10 mouse cellular contexts compared by ENCODE assay signal in the genomic region with DNA sequence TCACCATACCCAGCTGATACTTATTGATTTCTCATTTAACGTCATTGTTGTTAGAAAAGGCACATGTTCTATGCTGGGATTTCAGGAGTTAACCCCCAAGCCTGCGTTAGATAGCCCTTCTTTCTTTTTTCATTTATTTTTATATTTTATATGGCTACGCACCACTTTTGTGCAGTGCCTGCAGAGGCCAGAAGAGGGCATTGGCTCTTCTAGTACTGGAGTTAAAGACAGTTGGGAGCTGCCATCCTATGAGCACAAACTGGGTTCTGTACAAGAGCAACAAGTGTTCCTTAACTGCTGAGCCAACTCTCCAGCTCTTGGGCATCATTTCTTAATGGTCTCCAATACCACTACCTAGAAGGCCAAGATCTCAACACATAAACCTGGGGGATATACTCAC. TPM values are rescaled to one million over a fixed set of nuclear protein-coding genes. Genes with fewer than 3 reads are reported as not detected.
DNase-seq lines count a peak whose midpoint lies in the region; ATAC-seq and TF ChIP-seq lines count a peak whose summit lies in the region.
"Had no signal": no experiment of that assay in that cellular context is flagged by ENCODE, and none has a peak within 500 bp of the region (broad histone marks: within the 10 kb centered on the region; RNA-seq: fewer than 3 reads in every experiment).

No protein-coding gene starts in this region.

- no peak overlapping the region for H3K4me3 ChIP-seq in lung, adult 2 months (replicated peaks; ENCODE audit: extremely low read depth, low read depth, low read length)
- H3K4me3 ChIP-seq in hindbrain, embryonic 14.5 days (replicated peaks; ENCODE audit: low read length), result no peak overlapping the region
- H3K4me3 ChIP-seq: forebrain, embryonic 13.5 days; stomach, embryonic 15.5 days had no signal

- no peaks in the 10 kb centered on the region for H3K9me3 ChIP-seq in hindbrain, embryonic 14.5 days (ENCODE audit: control insufficient read depth, low read length)
- H3K9me3 ChIP-seq: forebrain, embryonic 13.5 days; stomach, embryonic 15.5 days had no signal

- no peaks in the 10 kb centered on the region for H3K4me1 ChIP-seq in lung, adult 2 months (ENCODE audit: control insufficient read depth, insufficient read depth, low read length)
- no peaks in the 10 kb centered on the region for H3K4me1 ChIP-seq in hindbrain, embryonic 14.5 days (replicated peaks; ENCODE audit: control insufficient read depth, insufficient read depth, low read length)
- H3K4me1 ChIP-seq: forebrain, embryonic 13.5 days had no signal

- ATAC-seq in hindbrain, embryonic 14.5 days (ENCODE audit: low FRiP score), result no peak
- ATAC-seq: forebrain, embryonic 13.5 days had no signal

- H3K27ac ChIP-seq in hindbrain, embryonic 14.5 days, result no peak overlapping the region
- H3K27ac ChIP-seq: forebrain, embryonic 13.5 days; stomach, embryonic 15.5 days had no signal

- WGBS in lung, adult 2 months, result 11% methylated on average over 3 of the region's 3 CpGs
- WGBS in hindbrain, embryonic 14.5 days, result 29% methylated on average over 3 of the region's 3 CpGs

- H3K9ac ChIP-seq in hindbrain, embryonic 14.5 days, result no peak overlapping the region
- H3K9ac ChIP-seq: forebrain, embryonic 13.5 days; stomach, embryonic 15.5 days had no signal

- peak; percentile 71 for DNase-seq in embryo, embryonic 10.5 days (ENCODE audit: low spot score)
- DNase-seq in embryo, embryonic 9.5 days (ENCODE audit: extremely low spot score), result no peak
- DNase-seq in lung, adult 2 months, result no peak
- DNase-seq in lung, postnatal 25 days (ENCODE audit: low spot score), result no peak
- peak; percentile 10 for DNase-seq in T-cell, adult 2 months (ENCODE audit: low spot score)
- DNase-seq in retina, postnatal 1 day, result peak; percentile 48
- DNase-seq in gastrocnemius, adult 18-20 months (ENCODE audit: low spot score), result no peak
- no peak for DNase-seq in hindbrain, embryonic 14.5 days (ENCODE audit: low spot score)

- no peak overlapping the region for H3K4me2 ChIP-seq in hindbrain, embryonic 14.5 days (replicated peaks)
- H3K4me2 ChIP-seq: forebrain, embryonic 13.5 days; stomach, embryonic 15.5 days had no signal

- H3K36me3 ChIP-seq in hindbrain, embryonic 14.5 days (replicated peaks; ENCODE audit: control insufficient read depth, insufficient read depth), result no peaks in the 10 kb centered on the region
- H3K36me3 ChIP-seq: stomach, embryonic 15.5 days had no signal

- no peak for TF ChIP-seq POLR2A in lung, adult 2 months (IDR thresholded peaks at IDR 0.05; ENCODE audit: borderline replicate concordance, extremely low read depth, low read depth, low read length)

- peak; percentile 28; the same call in 1 of the 2 replicates for TF ChIP-seq CTCF in lung, adult 2 months (IDR thresholded peaks at IDR 0.05; ENCODE audit: insufficient read depth, low read length)

- H3K27me3 ChIP-seq in hindbrain, embryonic 14.5 days (ENCODE audit: control insufficient read depth, insufficient read depth, low read length), result peaks cover 50% of the 10 kb centered on the region

RNA-seq across cellular contexts. Expression of a gene that starts 6.5 kb away (rescaled TPM):
- 6.9 and 7.8 TPM in 2 replicates for polyA plus RNA-seq in lung, adult 2 months (2012; rRNA removed)
- 1 to 10 TPM; 7.9 to 9.9 TPM for total RNA-seq in gastrocnemius, adult 18-20 months (2021)
- polyA plus RNA-seq in hindbrain, embryonic 14.5 days (2014; fragmentation: Nextera tagmentation; extraction: Ambion mirVana), result 2.1 TPM in 2 replicates

RNA-seq across cellular contexts. Expression of a gene that starts 9.6 kb away (rescaled TPM):
- polyA plus RNA-seq in lung, adult 2 months (2012; rRNA removed), result 9.4 and 15.4 TPM in 2 replicates
- total RNA-seq in gastrocnemius, adult 18-20 months (2021), result not detected
- 0.40 and 0.43 TPM in 2 replicates for polyA plus RNA-seq in hindbrain, embryonic 14.5 days (2014; fragmentation: Nextera tagmentation; extraction: Ambion mirVana)

Comparison
In these comparisons a context has a peak if more than half of its experiments do, and no peak if none do; other contexts are left out.
1. DNase-seq: peak in embryo, embryonic 10.5 days (single experiment), T-cell, adult 2 months (single experiment) and retina, postnatal 1 day (single experiment); none in embryo, embryonic 9.5 days (single experiment), lung, adult 2 months (single experiment), lung, postnatal 25 days (single experiment), gastrocnemius, adult 18-20 months (single experiment) and hindbrain, embryonic 14.5 days (single experiment).